Mouse (Mus musculus): ENCODE measurements around the gene Prh1.
"Not testable (repeated sequence)": the region's sequence is repeated elsewhere in the genome, so short reads cannot be mapped to it uniquely, and the experiment has no call there.

The Prh1 gene

GRCm38 (mm10) chr6:132569509-132569908 lies at the start of gene Prh1:
Gene Prh1 (plus strand): TSS chr6:132569809.
- DNase-seq (ENCODE audit: extremely low read depth, low read depth, low spot score): not testable (repeated sequence)

DNA sequence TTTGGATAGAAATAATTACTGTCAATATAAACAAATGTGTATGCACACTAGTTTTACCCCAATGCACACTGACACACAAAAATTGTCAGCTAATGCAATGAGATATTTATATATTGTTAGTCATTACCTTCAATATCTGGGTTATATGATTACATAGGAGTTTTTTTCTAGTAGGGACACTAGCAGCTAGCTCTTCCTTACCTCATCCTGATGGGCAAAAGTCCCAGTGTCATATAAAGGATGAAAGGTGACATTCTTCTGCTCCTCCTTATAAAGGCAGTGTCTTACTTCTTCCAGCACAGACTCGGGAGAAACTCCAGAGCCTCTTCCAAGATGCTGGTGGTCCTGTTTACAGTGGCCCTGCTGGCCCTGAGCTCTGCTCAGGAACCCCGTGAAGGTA lies 26.0 kb downstream of the Prh1 start, which contains the start of gene Prp2:
Gene Prp2, plus strand, starts transcription at position 301 of the 400 bp plus-strand sequence.
- not testable (repeated sequence) for DNase-seq (ENCODE audit: extremely low read depth, low read depth, low spot score)

Data from fat pad, adult 2 months (tissue).